In genomic region chr19:40588293-40588654, GRCm38 (mm10) we compare ENCODE assay signal across 8 mouse cellular contexts. TPM values are rescaled to one million over a fixed set of nuclear protein-coding genes. Genes with fewer than 3 reads are reported as not detected.
DNase-seq lines count a peak whose midpoint lies in the region; ATAC-seq lines count a peak whose summit lies in the region.

Aldh18a1 (minus strand) TSS chr19:40588463.

- WGBS in heart, embryonic 13.5 days = 0% methylated on average over 34 of the region's 34 CpGs
- WGBS in liver, embryonic 12.5 days (ENCODE audit: insufficient replicate concordance) = under 1% methylated on average over 34 of the region's 34 CpGs
- under 1% methylated on average over 34 of the region's 34 CpGs for WGBS in stomach, embryonic 15.5 days

- H3K4me3 ChIP-seq in brown adipose tissue, adult 24 weeks (ENCODE audit: insufficient read depth, low read depth, low read length) = peak within 1 kb of the TSS; percentile 68
- H3K4me3 ChIP-seq in heart, embryonic 13.5 days = peak within 1 kb of the TSS; percentile 94
- H3K4me3 ChIP-seq in liver, embryonic 12.5 days = peak within 1 kb of the TSS; percentile 77
- peak within 1 kb of the TSS; percentile 74 for H3K4me3 ChIP-seq in stomach, embryonic 15.5 days (replicated peaks)

- peak within 1 kb of the TSS; percentile 91 for H3K9ac ChIP-seq in heart, embryonic 13.5 days
- H3K9ac ChIP-seq in liver, embryonic 12.5 days = peak within 1 kb of the TSS; percentile 75
- peak within 1 kb of the TSS; percentile 52 for H3K9ac ChIP-seq in stomach, embryonic 15.5 days

- peak within 1 kb of the TSS; percentile 95 for H3K4me2 ChIP-seq in heart, embryonic 13.5 days
- H3K4me2 ChIP-seq in liver, embryonic 12.5 days = peak within 1 kb of the TSS; percentile 86
- H3K4me2 ChIP-seq in stomach, embryonic 15.5 days = peak within 1 kb of the TSS; percentile 78

- no peaks in the 10 kb centered on the region for H3K27me3 ChIP-seq in heart, embryonic 13.5 days (replicated peaks)
- H3K27me3 ChIP-seq in liver, embryonic 12.5 days (replicated peaks) = no peaks in the 10 kb centered on the region
- no peaks in the 10 kb centered on the region for H3K27me3 ChIP-seq in stomach, embryonic 15.5 days (replicated peaks)

- peaks cover 31% of the 10 kb centered on the region for H3K36me3 ChIP-seq in heart, embryonic 13.5 days
- H3K36me3 ChIP-seq in liver, embryonic 12.5 days = peaks cover 25% of the 10 kb centered on the region
- H3K36me3 ChIP-seq in stomach, embryonic 15.5 days = no peaks in the 10 kb centered on the region

- ATAC-seq in heart, embryonic 13.5 days (ENCODE audit: extremely low read depth, insufficient number of reproducible peaks, low FRiP score, low TSS enrichment) = peak; percentile 89
- ATAC-seq in liver, embryonic 12.5 days = peak; percentile 87
- ATAC-seq in stomach, embryonic 15.5 days (ENCODE audit: insufficient read depth, low FRiP score, low read depth) = peak; percentile 93

- DNase-seq in CD4-positive, CD25-positive, alpha-beta regulatory T cell, adult 2 months (ENCODE audit: low read depth, low spot score) = peak; percentile 99
- DNase-seq in fat pad, adult 2 months (ENCODE audit: extremely low read depth, low read depth, low spot score) = peak; percentile 34
- DNase-seq in kidney, postnatal 10 days = peak; percentile 96
- peak; percentile 93 to 95 for DNase-seq in natural killer cell, adult 2 months (ENCODE audit: low spot score in 2 of 2)

- no peak within 1 kb of the TSS for H3K27ac ChIP-seq in brown adipose tissue, adult 24 weeks (replicated peaks; ENCODE audit: low read depth, low read length)
- peak within 1 kb of the TSS; percentile 75 for H3K27ac ChIP-seq in heart, embryonic 13.5 days (replicated peaks)
- peak within 1 kb of the TSS; percentile 82 for H3K27ac ChIP-seq in liver, embryonic 12.5 days
- peak within 1 kb of the TSS; percentile 77 for H3K27ac ChIP-seq in stomach, embryonic 15.5 days

- H3K9me3 ChIP-seq in heart, embryonic 13.5 days = no peaks in the 10 kb centered on the region
- no peaks in the 10 kb centered on the region for H3K9me3 ChIP-seq in liver, embryonic 12.5 days (replicated peaks)
- H3K9me3 ChIP-seq in stomach, embryonic 15.5 days = no peaks in the 10 kb centered on the region

- H3K4me1 ChIP-seq in brown adipose tissue, adult 24 weeks (ENCODE audit: control insufficient read depth, insufficient read depth, insufficient read length, low read length) = no peaks in the 10 kb centered on the region
- peaks cover 19% of the 10 kb centered on the region for H3K4me1 ChIP-seq in heart, embryonic 13.5 days
- peaks cover 42% of the 10 kb centered on the region for H3K4me1 ChIP-seq in liver, embryonic 12.5 days
- H3K4me1 ChIP-seq in stomach, embryonic 15.5 days = 0 out of 2 replicates have a peak, but pooled peaks cover 3% of the 10 kb centered on the region

RNA-seq across cellular contexts. Expression of gene Aldh18a1, which starts in this region (rescaled TPM):
- 1.1 and 1.4 TPM in 2 replicates for polyA plus RNA-seq in brown adipose tissue, adult 24 weeks (2012; ENCODE audit: insufficient read depth, insufficient read length, missing spikeins)
- 40.7 and 42.0 TPM in 2 replicates for polyA plus RNA-seq in heart, embryonic 13.5 days (2015; fragmentation: Nextera tagmentation; extraction: Ambion mirVana)
- 67.4 and 68.8 TPM in 2 replicates for polyA plus RNA-seq in liver, embryonic 12.5 days (2016; fragmentation: Nextera tagmentation; extraction: Ambion mirVana)
- 99.9 and 120 TPM in 2 replicates for polyA plus RNA-seq in stomach, embryonic 15.5 days (2015; fragmentation: Nextera tagmentation; extraction: Ambion mirVana)

Comparison
In these comparisons a context has a peak if more than half of its experiments do, and no peak if none do; other contexts are left out.
1. RNA of gene Aldh18a1 (polyA plus RNA-seq): 99.9 to 120 TPM in stomach, embryonic 15.5 days, 67.4 to 68.8 TPM in liver, embryonic 12.5 days and 40.7 to 42.0 TPM in heart, embryonic 13.5 days; 1.1 to 1.4 TPM in brown adipose tissue, adult 24 weeks; every median in the first group is over 10 times any median in the second.
2. DNase-seq: peak in every context shown above with its lines; median percentile 99 in CD4-positive, CD25-positive, alpha-beta regulatory T cell, adult 2 months; 96 in kidney, postnatal 10 days; 94 in natural killer cell, adult 2 months; 34 in fat pad, adult 2 months.
3. Peak in every context shown above with its lines, with median percentiles within 50 percentile points of each other: H3K4me3 ChIP-seq, ATAC-seq, H3K4me2 ChIP-seq and H3K9ac ChIP-seq.